Mouse (Mus musculus) E14TG2a.4 (cell line): ENCODE results near the gene Golph3l.
"Not testable (repeated sequence)": the region's sequence is repeated elsewhere in the genome, so short reads cannot be mapped to it uniquely, and the experiment has no call there.

ENCODE experiments used
- H3K27me3 ChIP-seq: 2 replicates; pipeline ENCODE4 v1.6.1; 2014; ENCODE audit warnings: low read length, control low read depth; ENCODE audit not compliant: insufficient read depth
- H3K36me3 ChIP-seq: 2 replicates; pipeline ENCODE4 v1.6.1; 2014; ENCODE audit warnings: low read length, control low read depth; ENCODE audit not compliant: insufficient read depth
- H3K4me1 ChIP-seq: replicated peaks from 2 replicates; pipeline ENCODE4 v1.6.1; 2014; ENCODE audit warnings: low read depth, low read length, control low read depth
- H3K4me3 ChIP-seq: replicated peaks from 2 replicates; pipeline ENCODE4 v1.5.1; 2014; ENCODE audit warnings: mild to moderate bottlenecking, low read length
- H3K9me3 ChIP-seq: 2 replicates; pipeline ENCODE4 v1.6.1; 2014; ENCODE audit warnings: low read length, control low read depth
- CTCF ChIP-seq: conservative IDR thresholded peaks from 2 replicates; pipeline ENCODE4 v1.5.1; 2014; ENCODE audit warnings: low read length
- NANOG ChIP-seq: IDR thresholded peaks from 2 replicates; pipeline ENCODE4 v1.6.1; 2014; ENCODE audit warnings: borderline replicate concordance, low read length, mixed read lengths
- POU5F1 ChIP-seq: IDR thresholded peaks from 2 replicates; pipeline ENCODE4 v1.6.1; 2014; ENCODE audit warnings: low read length, borderline replicate concordance

Gene Golph3l

DNA sequence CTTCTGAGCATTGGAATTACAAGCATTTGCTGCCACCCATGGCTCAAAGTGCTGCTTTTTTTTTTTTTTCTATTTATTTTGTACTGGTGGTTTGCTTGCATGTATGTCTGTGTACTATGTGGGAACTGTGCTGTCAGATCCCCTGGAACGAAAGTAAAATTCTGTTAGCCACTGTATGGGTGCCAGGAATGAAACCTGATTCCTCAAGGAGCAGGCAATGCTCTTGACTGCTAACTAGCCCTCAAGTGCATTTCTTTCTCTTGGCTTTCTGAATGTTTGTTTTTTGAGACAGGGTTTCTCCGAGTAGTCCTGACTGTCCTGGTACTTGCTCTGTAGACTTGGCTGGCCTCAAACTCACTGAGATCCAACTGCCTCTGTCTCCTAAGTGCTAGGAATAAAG is 26.9 kb upstream of the Golph3l start:
- H3K4me3 ChIP-seq = no peak overlapping the region
- H3K9me3 ChIP-seq = no peaks in the 10 kb centered on the region
- peaks cover 27% of the 10 kb centered on the region for H3K36me3 ChIP-seq
- H3K4me1 ChIP-seq = peaks cover 16% of the 10 kb centered on the region
- TF ChIP-seq CTCF (no peak), NANOG (no peak), POU5F1 (no peak)
- H3K27me3 ChIP-seq = peaks cover 12% of the 10 kb centered on the region

DNA sequence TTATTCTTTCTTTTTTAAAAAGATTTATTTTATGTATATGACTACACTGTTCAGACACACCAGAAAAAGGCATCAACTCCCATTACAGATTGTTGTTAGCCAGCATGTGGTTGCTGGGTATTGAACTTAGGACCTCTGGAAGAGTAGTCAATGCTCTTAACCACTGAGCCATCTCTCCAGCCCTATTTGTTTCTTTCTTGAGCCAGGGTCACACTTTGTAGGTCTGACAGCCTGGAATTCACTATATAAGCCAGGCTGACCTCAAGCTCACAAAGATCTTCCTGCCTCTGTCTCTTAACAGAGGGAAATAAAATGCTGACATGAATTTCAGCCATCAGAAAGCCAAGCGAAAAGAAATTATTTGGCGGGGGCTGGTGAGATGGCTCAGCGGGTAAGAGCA is 19.1 kb upstream of the Golph3l start:
- H3K36me3 ChIP-seq = peaks cover 30% of the 10 kb centered on the region

DNA sequence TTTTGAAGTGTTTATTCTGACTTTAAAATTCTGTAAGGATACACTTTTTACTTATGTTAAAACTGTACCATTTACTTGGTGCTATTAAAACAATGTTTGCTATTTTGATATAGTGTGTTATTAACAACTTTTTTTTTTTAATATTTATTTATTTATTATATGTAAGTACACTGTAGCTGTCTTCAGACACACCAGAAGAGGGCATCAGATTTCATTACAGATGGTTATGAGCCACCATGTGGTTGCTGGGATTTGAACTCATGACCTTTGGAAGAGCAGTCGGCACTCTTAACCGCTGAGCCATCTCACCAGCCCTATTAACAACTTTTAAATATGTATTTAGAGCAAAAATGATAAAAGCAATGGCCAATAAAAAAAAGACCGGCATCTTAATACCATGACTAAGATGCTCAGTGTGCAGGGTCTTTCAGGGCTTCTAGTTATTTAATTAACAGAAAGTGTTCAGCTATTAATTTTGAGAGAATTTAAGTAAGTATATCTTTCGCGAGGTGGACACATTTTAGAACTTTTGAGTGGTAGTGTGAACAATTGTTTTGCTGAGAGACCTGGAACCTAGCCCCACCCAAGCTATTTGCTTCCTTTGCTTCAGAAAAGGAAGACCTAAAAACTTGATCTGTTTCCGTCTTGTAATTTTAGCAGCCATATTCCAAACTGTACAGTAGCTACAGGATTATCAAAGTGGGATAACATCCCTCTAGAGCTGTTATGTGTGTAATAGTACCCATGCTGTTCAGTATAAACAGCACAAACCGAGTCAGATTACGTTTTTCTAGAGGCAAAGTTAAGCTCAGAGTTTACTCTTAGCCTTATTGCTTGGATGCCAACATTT is 755 bp upstream of the Golph3l start:
- TF ChIP-seq NANOG (no peak), CTCF (no peak)
- Histone ChIP-seq H3K27me3 (no peaks in the 10 kb centered on the region), H3K4me1 (peaks cover 16% of the 10 kb centered on the region), H3K4me3 (peak overlapping the region; percentile 86), H3K9me3 (no peaks in the 10 kb centered on the region), H3K36me3 (peaks cover 34% of the 10 kb centered on the region)

More for the DNA sequence above, 19.1 kb upstream of the Golph3l start:
- no peaks in the 10 kb centered on the region for H3K27me3 ChIP-seq
- H3K9me3 ChIP-seq = no peaks in the 10 kb centered on the region
- H3K4me3 ChIP-seq = no peak overlapping the region
- no peaks in the 10 kb centered on the region for H3K4me1 ChIP-seq
- TF ChIP-seq POU5F1 (no peak), NANOG (no peak), CTCF (no peak)

DNA sequence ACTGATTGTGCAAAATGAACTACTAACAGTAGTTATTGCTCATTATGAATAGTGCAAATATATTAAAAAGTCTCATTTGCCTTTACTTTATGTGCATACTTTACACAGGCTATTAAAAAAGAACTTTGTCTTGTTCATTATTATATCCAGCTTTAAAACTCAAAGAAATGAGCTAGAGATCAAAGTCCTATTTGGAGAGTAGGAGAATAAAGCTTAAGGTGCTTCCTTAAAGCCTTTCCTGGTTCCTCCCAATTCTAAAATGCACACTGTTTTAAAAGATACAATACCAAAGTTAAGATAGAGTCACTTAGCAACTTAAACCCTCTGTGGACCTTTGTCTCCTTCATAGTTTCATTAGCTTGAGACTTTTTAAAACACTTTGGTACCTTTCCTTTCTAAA is 10.0 kb downstream of the Golph3l start:
- Histone ChIP-seq H3K36me3 (peaks cover 45% of the 10 kb centered on the region), H3K9me3 (no peaks in the 10 kb centered on the region), H3K4me1 (no peaks in the 10 kb centered on the region), H3K27me3 (no peaks in the 10 kb centered on the region), H3K4me3 (no peak overlapping the region)
- TF ChIP-seq CTCF (no peak), POU5F1 (no peak), NANOG (no peak)

DNA sequence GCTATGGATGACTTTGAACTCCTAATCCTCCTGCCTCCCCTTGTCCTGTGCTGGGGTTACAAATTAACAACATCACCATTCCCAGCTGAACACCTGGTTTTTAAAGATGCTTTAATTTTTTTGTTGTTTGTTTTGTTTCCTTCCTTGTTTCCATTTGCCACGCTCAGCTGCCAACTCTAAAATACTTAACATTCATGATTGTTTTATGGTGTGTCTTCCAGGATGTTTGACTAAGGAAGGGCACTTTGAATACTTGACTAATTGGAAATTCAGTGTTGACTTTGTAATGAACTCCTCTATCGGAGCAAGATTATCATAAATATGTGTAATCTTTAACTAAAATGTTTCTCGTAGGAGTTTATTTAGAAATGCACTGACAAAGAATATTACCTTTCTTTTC is 12.6 kb downstream of the Golph3l start:
- Histone ChIP-seq H3K4me1 (no peaks in the 10 kb centered on the region), H3K4me3 (no peak overlapping the region), H3K36me3 (peaks cover 39% of the 10 kb centered on the region; the same call in 1 of the 2 replicates), H3K27me3 (no peaks in the 10 kb centered on the region), H3K9me3 (no peaks in the 10 kb centered on the region)
- no peak for TF ChIP-seq CTCF
- no peak for TF ChIP-seq NANOG
- TF ChIP-seq POU5F1 = no peak

DNA sequence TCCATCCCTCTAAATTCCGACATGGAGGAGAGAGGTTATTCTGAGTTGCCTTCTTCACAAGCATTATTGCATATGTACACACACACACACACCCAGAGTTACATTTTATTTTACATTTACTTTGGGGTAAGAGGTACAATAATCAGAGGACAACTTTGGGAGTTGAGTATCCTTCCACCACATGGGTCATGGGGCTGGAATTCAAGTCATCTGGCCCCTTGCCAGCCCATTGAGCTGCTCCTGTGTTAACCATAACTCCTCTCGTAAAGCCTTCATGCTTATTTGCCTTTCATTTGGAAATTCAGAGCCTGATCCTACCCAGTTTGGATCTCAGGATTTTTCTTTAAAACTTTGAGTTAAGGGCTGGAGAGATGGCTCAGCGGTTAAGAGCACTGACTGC is 17.4 kb downstream of the Golph3l start:
- peaks cover 65% of the 10 kb centered on the region for H3K36me3 ChIP-seq
- H3K4me3 ChIP-seq = no peak overlapping the region
- H3K4me1 ChIP-seq = no peaks in the 10 kb centered on the region
- no peaks in the 10 kb centered on the region for H3K9me3 ChIP-seq
- no peaks in the 10 kb centered on the region for H3K27me3 ChIP-seq
- TF ChIP-seq POU5F1 (no peak), CTCF (no peak), NANOG (no peak)

DNA sequence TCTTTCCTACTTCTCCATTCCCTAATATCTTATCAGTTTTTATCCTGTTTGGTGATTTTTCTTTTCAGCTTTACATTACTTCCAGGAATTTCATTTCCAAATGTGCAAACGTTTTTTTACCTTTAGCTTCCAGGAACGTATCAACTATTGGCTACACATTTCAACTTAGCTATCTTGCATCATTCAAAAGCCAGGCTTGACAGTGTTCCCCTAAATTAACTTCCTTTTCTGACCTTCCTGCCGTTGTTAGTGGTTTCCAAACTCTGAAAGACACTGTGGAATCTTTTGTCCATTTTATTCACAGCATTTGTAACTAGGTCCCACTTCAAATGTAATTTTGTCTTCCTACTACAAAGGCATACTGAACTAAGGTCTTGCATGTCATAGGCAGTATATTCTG is 20.5 kb downstream of the Golph3l start:
- no peak for TF ChIP-seq CTCF
- no peak for TF ChIP-seq NANOG
- no peak for TF ChIP-seq POU5F1
- no peaks in the 10 kb centered on the region for H3K27me3 ChIP-seq
- H3K9me3 ChIP-seq = no peaks in the 10 kb centered on the region
- peaks cover 52% of the 10 kb centered on the region for H3K36me3 ChIP-seq
- H3K4me1 ChIP-seq = no peaks in the 10 kb centered on the region
- no peak overlapping the region for H3K4me3 ChIP-seq

DNA sequence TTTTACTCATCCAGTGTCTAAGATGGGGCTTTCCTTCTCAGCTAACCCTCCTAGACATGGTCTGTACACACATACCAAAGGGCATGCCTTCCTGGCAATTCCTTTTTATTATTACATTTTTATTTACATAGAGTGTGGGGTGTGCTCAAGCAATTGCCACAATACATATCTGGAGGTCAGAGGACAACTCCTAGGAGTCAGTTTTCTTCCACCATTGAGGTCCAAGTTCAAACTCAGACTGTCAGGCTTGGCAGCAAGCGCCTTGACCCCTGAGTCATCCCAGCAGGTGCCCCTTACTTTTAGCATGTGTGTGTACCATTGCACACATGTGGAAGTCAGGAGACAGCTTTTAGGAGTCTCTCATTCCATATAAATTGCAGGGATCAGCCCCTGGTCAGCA is 25.3 kb downstream of the Golph3l start:
- no peaks in the 10 kb centered on the region for H3K4me1 ChIP-seq
- peaks cover 54% of the 10 kb centered on the region for H3K36me3 ChIP-seq
- TF ChIP-seq POU5F1 (no peak), CTCF (no peak), NANOG (no peak)

DNA sequence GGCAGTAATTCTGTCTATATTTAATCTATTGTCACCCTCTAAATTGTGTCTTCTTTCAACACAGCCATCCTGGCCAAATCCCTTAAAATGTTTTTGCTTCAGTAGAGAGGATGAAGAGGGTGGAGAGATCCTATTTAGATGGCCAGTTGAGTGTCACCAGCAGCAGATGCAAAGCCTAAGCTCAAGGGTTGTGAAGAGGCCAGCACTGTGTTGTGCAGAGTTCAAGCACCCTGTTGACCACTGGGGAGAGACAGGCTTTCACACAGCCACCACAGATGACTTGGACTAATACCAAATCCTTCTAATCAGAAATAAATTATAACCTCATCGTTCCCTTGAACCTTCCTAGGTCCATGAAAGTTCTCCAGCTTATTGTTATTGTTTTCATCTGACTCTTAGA is 29.8 kb downstream of the Golph3l start:
- no peaks in the 10 kb centered on the region for H3K27me3 ChIP-seq
- no peak overlapping the region for H3K4me3 ChIP-seq
- TF ChIP-seq NANOG (no peak), CTCF (no peak), POU5F1 (no peak)
- H3K36me3 ChIP-seq = peaks cover 42% of the 10 kb centered on the region
- H3K9me3 ChIP-seq = no peaks in the 10 kb centered on the region
- peaks cover 21% of the 10 kb centered on the region for H3K4me1 ChIP-seq

More for the DNA sequence above, 25.3 kb downstream of the Golph3l start:
- H3K9me3 ChIP-seq = no peaks in the 10 kb centered on the region
- H3K4me3 ChIP-seq = no peak overlapping the region
- no peaks in the 10 kb centered on the region for H3K27me3 ChIP-seq

DNA sequence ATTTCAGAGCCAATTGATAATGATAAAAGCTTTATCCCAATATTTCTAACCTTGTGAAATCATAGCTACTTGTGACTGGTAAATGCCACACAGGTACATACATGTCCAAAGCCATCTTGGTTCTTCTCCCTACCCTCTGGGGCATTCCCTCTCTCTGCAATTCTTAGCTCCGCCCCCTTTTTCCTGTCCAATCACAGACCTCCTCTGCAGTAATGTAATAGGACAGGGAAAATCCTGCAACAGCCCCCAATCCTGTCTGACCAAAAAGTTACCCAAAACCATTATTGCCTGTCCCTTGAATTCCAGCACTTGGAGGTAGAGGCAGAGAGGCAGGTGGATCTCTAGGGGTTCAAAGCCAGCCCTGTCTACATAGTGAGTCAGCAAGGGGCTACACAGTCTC is 32.5 kb downstream of the Golph3l start:
- H3K27me3 ChIP-seq = no peaks in the 10 kb centered on the region
- no peak for TF ChIP-seq CTCF
- TF ChIP-seq NANOG = no peak
- TF ChIP-seq POU5F1 = no peak
- peaks cover 36% of the 10 kb centered on the region for H3K4me1 ChIP-seq
- no peaks in the 10 kb centered on the region for H3K9me3 ChIP-seq
- no peak overlapping the region for H3K4me3 ChIP-seq
- peaks cover 33% of the 10 kb centered on the region for H3K36me3 ChIP-seq

DNA sequence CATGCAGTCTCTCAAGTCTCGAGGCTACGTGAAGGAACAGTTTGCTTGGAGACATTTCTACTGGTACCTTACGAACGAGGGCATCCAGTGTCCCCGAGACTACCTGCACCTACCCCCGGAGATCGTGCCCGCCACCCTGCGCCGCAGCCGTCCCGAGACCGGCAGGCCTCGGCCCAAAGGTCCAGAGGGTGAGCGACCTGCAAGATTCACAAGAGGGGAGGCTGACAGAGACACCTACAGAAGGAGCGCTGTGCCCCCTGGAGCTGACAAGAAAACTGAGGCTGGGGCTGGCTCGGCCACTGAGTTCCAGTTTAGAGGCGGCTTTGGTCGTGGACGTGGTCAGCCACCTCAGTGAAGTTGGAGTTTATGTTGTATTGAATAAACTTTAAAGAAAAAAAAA is 33.7 kb downstream of the Golph3l start:
- Histone ChIP-seq H3K36me3 (peaks cover 34% of the 10 kb centered on the region), H3K4me1 (peaks cover 48% of the 10 kb centered on the region), H3K4me3 (peak overlapping the region; percentile 32)
- not testable (repeated sequence) for H3K27me3 ChIP-seq, H3K9me3 ChIP-seq
